Mouse (Mus musculus): Measurements from ENCODE around the gene Med13l.

Med13l gene

GRCm38 (mm10) chr5:118560385-118561085 lies at the start of gene Med13l:
Gene Med13l, plus strand, starts transcription at chr5:118560679.
- DNase-seq: peak; percentile 49

DNA sequence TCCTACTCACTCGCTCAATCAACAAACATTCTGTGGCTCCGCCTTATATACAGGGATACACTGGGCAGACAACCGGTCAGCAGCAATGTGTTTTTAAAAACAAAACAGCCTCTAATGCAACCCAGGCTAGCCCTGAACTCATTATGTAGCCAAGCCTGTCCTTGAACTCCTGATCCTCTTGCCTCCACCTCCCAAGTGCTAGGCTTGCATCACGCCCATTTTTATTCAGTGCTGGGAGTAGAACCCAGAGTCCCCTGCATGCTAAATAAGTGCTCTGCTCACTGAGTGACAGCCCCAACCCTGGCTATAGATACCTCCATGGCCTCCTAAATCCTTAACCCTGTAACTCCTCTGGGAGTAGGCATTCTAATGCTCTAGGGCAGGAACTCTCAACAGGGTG lies 49.5 kb upstream of the Med13l start:
- DNase-seq: no peak

GRCm38 (mm10) chr5:118513005-118513404 lies 47.5 kb upstream of the Med13l start:
- DNase-seq: no peak

DNA sequence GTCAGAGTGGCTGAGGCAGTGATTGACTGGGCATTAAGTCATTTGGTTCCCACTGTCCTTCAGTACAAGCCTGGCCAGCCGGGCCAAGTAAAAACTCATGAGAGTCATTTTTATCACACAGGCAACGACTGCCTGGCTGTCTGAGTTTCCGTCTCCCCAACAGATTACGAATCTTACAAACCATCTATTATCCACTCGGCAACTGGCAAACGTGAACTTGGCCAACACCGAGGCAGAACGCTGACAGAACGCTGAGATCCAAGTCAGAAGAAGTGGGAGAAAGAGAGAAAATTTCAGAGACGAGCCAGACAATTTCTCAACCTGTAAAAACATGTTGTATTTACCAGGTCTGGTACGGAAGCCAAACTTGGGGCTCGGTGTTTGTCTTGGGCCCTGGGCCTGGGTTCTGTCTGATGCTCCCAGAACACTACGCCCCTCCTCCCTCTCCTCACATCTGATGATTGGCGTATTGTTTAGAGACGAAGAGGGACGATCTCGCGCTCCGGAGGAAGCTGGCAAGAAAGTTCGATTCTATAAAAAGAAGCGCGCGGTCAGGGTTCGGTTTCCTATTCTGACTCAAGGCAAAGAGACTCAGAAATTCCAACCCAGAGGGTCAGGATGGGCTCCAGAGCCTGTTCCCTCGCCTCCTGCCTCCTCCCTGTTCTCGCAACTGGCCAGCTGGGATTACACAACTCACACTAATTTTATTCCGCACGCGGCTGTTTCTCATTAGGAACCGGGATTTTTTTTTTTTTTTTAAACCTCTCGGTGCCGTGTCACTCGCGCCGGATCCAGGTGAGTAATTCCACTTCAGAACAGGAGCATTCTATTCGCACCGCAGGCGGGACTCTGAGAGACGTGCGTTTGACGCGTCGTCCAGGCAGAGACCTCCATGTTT lies 46.6 kb upstream of the Med13l start:
- peak; percentile 4 for DNase-seq

DNA sequence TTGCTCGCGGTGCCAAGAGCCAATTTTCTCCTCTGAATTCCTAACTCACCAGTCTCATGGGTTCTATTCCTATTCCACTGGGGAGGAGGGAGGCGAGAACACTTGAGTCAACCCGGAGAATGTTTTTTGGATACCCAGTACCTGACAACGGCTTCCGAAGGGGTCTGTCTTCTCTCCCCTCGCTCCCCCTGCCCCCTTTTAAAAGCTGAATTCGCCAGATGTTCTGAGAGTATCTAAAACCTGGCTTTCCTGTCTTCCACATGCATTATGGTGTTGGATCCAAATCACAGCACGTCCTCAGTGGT lies 46.0 kb upstream of the Med13l start:
- no peak for DNase-seq

GRCm38 (mm10) chr5:118514842-118515241 lies 45.6 kb upstream of the Med13l start:
- DNase-seq: no peak

DNA sequence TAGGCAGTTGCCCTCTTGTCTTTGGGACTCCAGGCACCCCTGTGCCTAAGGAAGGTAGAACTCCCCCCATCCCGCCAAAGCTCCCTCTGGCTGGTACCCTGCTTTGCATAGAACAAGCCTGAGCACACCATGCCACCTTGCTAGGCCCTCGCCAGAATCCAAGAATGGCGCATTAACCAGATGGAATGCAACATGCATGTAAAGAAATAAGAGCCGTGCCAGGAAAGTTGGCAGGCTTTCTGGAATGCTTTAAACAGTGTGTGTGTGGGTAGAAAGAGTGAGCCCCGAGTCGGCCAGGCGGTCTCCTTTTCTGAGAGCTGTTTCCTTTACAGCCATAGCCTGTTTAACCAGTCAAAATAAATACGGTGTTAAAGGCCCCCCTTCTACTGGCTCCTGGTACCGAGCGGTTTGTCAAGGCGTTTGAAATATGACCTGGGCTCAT lies 45.2 kb upstream of the Med13l start:
- DNase-seq: no peak

GRCm38 (mm10) chr5:118516066-118516465 lies 44.4 kb upstream of the Med13l start:
- DNase-seq: no peak

- no peak for DNase-seq
Measured at GRCm38 (mm10) chr5:118516470-118516869, 44.0 kb upstream of the Med13l start.

GRCm38 (mm10) chr5:118520457-118520856 lies 40.0 kb upstream of the Med13l start:
- DNase-seq: no peak

GRCm38 (mm10) chr5:118524400-118524799 lies 36.1 kb upstream of the Med13l start:
- DNase-seq: no peak

GRCm38 (mm10) chr5:118525634-118526033 lies 34.8 kb upstream of the Med13l start:
- DNase-seq: no peak

- no peak for DNase-seq
Measured at GRCm38 (mm10) chr5:118526504-118526903, 34.0 kb upstream of the Med13l start.

GRCm38 (mm10) chr5:118529241-118529640 lies 31.2 kb upstream of the Med13l start:
- no peak for DNase-seq

GRCm38 (mm10) chr5:118532125-118532524 lies 28.4 kb upstream of the Med13l start:
- no peak for DNase-seq

DNA sequence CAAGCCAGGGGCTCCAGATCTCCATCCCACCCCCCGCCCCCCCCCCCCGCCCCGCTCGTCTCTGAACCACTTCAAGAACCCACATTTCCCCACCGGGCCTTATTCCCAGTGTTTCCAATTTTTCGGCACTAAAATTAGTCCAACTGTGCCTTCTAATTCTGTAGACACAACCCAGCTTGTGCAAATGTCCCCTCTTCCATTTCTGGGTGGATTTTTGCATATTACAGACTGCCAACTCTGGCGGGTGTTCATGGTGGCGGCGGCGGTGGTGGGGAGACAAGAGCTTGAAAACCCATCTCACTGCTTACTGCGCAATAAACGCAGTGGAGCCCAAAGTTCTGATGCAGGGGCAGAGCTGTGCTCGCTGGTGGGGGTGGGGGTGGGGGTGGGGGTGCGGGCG lies 27.8 kb upstream of the Med13l start:
- DNase-seq: no peak

GRCm38 (mm10) chr5:118534407-118534921 lies 26.0 kb upstream of the Med13l start:
- DNase-seq: no peak

- no peak for DNase-seq
Measured at GRCm38 (mm10) chr5:118535130-118535529, 25.3 kb upstream of the Med13l start.

- no peak for DNase-seq
Measured at GRCm38 (mm10) chr5:118538487-118538886, 22.0 kb upstream of the Med13l start.

- DNase-seq: no peak
Measured at GRCm38 (mm10) chr5:118543816-118544215, 16.7 kb upstream of the Med13l start.

DNA sequence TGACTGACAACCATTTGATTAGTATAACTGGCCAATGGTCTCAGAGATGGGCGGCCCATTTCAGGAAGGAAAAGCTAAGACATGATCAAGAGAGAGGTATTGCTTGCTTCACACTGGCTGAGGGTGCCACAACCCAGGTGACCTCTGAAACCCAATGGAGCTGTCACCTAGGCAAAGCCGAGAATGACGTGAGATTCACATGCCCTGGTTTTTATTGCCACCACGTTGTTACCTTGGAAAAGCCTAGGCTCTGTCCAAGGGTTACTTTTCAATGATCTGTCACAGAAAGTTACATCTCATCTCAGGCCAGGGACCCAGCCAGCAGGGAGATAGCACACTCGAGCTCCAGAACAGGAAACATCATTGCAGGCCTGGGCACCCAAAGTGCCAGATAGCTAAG lies 10.0 kb upstream of the Med13l start:
- no peak for DNase-seq

DNA sequence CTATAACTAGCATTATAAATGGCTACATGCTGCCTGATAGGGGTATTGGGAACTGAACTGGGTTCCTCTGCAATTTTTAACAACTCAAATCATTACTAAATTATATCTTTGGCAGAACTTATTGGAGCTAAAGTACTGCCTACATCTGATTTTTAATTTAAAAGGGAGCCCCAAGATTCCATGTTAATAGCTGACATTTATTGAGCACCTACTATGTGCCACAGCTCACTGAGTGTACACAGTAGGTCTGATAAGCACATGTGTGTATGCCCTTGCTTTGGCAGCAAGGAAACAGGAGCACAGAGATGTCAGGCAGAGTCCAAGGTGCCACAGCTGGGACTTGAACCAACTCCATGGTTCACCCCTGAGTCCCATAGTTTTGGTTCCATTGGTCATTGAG lies 7.2 kb upstream of the Med13l start:
- DNase-seq: no peak

GRCm38 (mm10) chr5:118555305-118555704 lies 5.2 kb upstream of the Med13l start:
- no peak for DNase-seq

GRCm38 (mm10) chr5:118556387-118556937 lies 4.0 kb upstream of the Med13l start:
- DNase-seq: no peak
